10 mouse cellular contexts compared by ENCODE assay signal in the genomic region with DNA sequence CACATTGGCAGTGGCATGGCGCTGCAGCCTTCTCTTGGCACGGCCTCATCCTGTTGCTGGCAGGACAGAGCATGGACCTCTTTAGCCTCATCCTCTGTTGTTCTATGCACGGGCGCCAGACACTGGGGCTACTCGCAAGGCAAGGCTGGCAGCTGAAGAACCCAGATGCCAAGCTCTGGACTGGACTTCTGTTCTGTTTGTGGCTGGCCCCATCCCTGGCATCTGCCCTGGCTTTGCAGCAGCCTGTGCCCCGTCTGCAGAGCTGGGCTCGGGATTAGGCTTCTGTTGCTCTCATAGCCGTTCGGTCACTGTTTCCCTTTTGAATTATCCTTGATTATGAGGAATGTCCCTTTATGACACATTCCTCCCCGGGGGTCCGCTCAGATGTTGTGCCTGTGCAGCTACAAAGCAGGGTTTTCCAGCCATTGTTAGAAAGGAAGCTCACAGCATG.
DNase-seq lines count a peak whose midpoint lies in the region.
"Had no signal": no experiment of that assay in that cellular context is flagged by ENCODE, and none has a peak within 500 bp of the region (broad histone marks: within the 10 kb centered on the region; RNA-seq: fewer than 3 reads in every experiment).

No protein-coding gene starts in this region.

- peak; percentile 9 for DNase-seq in right cerebral cortex, postnatal 4 days
- no peak for DNase-seq in right cerebral cortex, postnatal 36 days (ENCODE audit: low spot score in 2 of 2)
- DNase-seq in cerebellum, postnatal 25 days, result peak; percentile 59 to 69
- DNase-seq in layer of hippocampus, adult 9-10 months (ENCODE audit: low spot score), result peak; percentile 5
- DNase-seq in natural killer cell, adult 2 months (ENCODE audit: low spot score in 2 of 2), result no peak
- DNase-seq in thymus, postnatal 36 days, result no peak
- no peak for DNase-seq in urinary bladder, postnatal 4 days (ENCODE audit: low spot score in 2 of 2)
- DNase-seq: adrenal gland, postnatal 25 days; kidney, adult 9 months; lung, embryonic 14.5 days had no signal

Comparison
In these comparisons a context has a peak if more than half of its experiments do, and no peak if none do; other contexts are left out.
1. DNase-seq: peak in right cerebral cortex, postnatal 4 days (single experiment), cerebellum, postnatal 25 days (2 of 2) and layer of hippocampus, adult 9-10 months (single experiment); none in right cerebral cortex, postnatal 36 days (0 of 2), natural killer cell, adult 2 months (0 of 2), thymus, postnatal 36 days (0 of 2) and urinary bladder, postnatal 4 days (0 of 2).